Mouse (Mus musculus) small intestine, adult 2 months (tissue): ENCODE measurements around the gene Ilvbl. TPM values are rescaled to one million over a fixed set of nuclear protein-coding genes. Genes with fewer than 3 reads are reported as not detected.
"Not testable (repeated sequence)": the region's sequence is repeated elsewhere in the genome, so short reads cannot be mapped to it uniquely, and the experiment has no call there.

ENCODE experiments used
- H3K27ac ChIP-seq: fragments of 200-500 bp; 2 replicates; pipeline ENCODE4 v1.5.1; 2012; ENCODE audit warnings: low read depth, low read length, control low read depth, inconsistent platforms; ENCODE audit not compliant: insufficient read depth
- H3K27me3 ChIP-seq: fragments of 200-500 bp; 2 replicates; pipeline ENCODE4 v1.6.1; 2012; ENCODE audit warnings: mild to moderate bottlenecking, moderate library complexity, low read length, inconsistent platforms; ENCODE audit not compliant: control insufficient read depth, insufficient read depth
- H3K36me3 ChIP-seq: fragments of 200-500 bp; 2 replicates; pipeline ENCODE4 v1.6.1; 2012; ENCODE audit warnings: mild to moderate bottlenecking, low read length, control low read depth, inconsistent platforms; ENCODE audit not compliant: control insufficient read depth, insufficient read depth
- H3K4me1 ChIP-seq: fragments of 200-500 bp; 2 replicates; pipeline ENCODE4 v1.6.1; 2012; ENCODE audit warnings: low read length, inconsistent platforms, mixed read lengths; ENCODE audit not compliant: control insufficient read depth, insufficient read depth, insufficient read length
- H3K4me3 ChIP-seq: fragments of 200-500 bp; 2 replicates; pipeline ENCODE4 v1.5.1; 2012; ENCODE audit warnings: low read depth, mild to moderate bottlenecking, control low read depth, inconsistent platforms, low read length, moderate library complexity
- CTCF ChIP-seq: fragments of 200-500 bp; IDR thresholded peaks from 2 replicates; pipeline ENCODE4 v1.5.1; 2012; ENCODE audit warnings: low read depth, mild to moderate bottlenecking, control low read depth, inconsistent platforms, low read length, moderate library complexity, mixed read lengths; ENCODE audit not compliant: insufficient replicate concordance, insufficient read length; ENCODE audit errors: extremely low read depth
- POLR2A ChIP-seq: fragments of 200-500 bp; IDR thresholded peaks from 2 replicates; pipeline ENCODE4 v1.6.1; 2012; ENCODE audit warnings: low read depth, mild to moderate bottlenecking, control low read depth, inconsistent platforms, low read length, moderate library complexity
- WGBS: fragments of 180-500 bp; shearing (Covaris S2); methylation state at CpG from one replicate; pipeline ENCODE4 v1.1.7; 2018; 5-methylcytosine and 5-hydroxymethylcytosine counted together
- polyA plus RNA-seq: library from polyadenylated mRNA; depleted of rRNA; stranded (reverse); fragments of >200 nt; gene quantifications from 2 replicates; pipeline ENCODE4 v1.2.3, GENCODE M21; 2012; rRNA removed

Ilvbl gene
- polyA plus RNA-seq = 62.2 and 168 TPM in 2 replicates

- H3K4me1 ChIP-seq = peaks cover 9% of the 10 kb centered on the region
- peak; percentile 31; the same call in 1 of the 2 replicates for TF ChIP-seq POLR2A
- no peak for TF ChIP-seq CTCF
- under 1% methylated on average over 51 of the region's 51 CpGs for WGBS
Observed at GRCm38 (mm10) chr10:78574250-78575104, at the start of gene Ilvbl. Ilvbl (plus strand) TSS chr10:78574346.

GRCm38 (mm10) chr10:78525071-78525470 is 49.1 kb upstream of the Ilvbl start:
- not testable (repeated sequence) for H3K27ac ChIP-seq, H3K27me3 ChIP-seq, H3K4me3 ChIP-seq, H3K36me3 ChIP-seq, H3K4me1 ChIP-seq
- 53% methylated on average over 3 of the region's 3 CpGs for WGBS

More at GRCm38 (mm10) chr10:78574250-78575104, at the start of gene Ilvbl:
- H3K4me3 ChIP-seq = peak within 1 kb of the TSS; percentile 85
- H3K27ac ChIP-seq = peak within 1 kb of the TSS; percentile 100
- no peaks in the 10 kb centered on the region for H3K27me3 ChIP-seq
- H3K36me3 ChIP-seq = peaks cover 25% of the 10 kb centered on the region

- H3K4me3 ChIP-seq = no peak overlapping the region
- TF ChIP-seq POLR2A = no peak
- TF ChIP-seq CTCF = no peak
- no peak overlapping the region for H3K27ac ChIP-seq
- H3K4me1 ChIP-seq = no peaks in the 10 kb centered on the region
- H3K27me3 ChIP-seq = no peaks in the 10 kb centered on the region
- no peaks in the 10 kb centered on the region for H3K36me3 ChIP-seq
- WGBS = 54% methylated on average over 4 of the region's 4 CpGs
Observed at GRCm38 (mm10) chr10:78525511-78525910, 48.6 kb upstream of the Ilvbl start.

GRCm38 (mm10) chr10:78540943-78541342 is 33.2 kb upstream of the Ilvbl start:
- TF ChIP-seq CTCF (peak; percentile 42; the same call in 1 of the 2 replicates), POLR2A (no peak)
- H3K4me1 ChIP-seq = no peaks in the 10 kb centered on the region
- WGBS = 52% methylated on average over 2 of the region's 2 CpGs
- no peaks in the 10 kb centered on the region for H3K27me3 ChIP-seq
- no peaks in the 10 kb centered on the region for H3K36me3 ChIP-seq
- no peak overlapping the region for H3K27ac ChIP-seq
- H3K4me3 ChIP-seq = no peak overlapping the region

DNA sequence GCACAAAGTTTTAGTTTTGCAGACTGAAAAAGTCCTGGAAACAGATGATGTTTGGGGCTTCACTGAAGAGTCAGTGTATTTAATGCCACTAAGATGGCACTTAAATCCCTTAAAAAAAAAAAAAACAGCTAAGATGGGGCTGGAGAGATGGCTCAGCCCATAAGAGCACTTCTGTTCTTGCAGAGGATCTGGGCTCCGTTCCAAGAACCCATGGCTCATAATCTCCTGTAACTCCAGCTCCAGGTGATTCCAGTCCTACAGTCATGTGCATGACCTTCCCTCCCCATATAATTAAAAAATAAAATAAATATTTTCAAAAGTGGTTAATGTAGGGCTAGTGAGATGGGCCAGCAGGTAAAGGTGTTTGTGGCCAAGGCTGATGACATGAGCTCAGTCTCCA is 9.1 kb upstream of the Ilvbl start:
- H3K36me3 ChIP-seq = no peaks in the 10 kb centered on the region
- H3K4me1 ChIP-seq = no peaks in the 10 kb centered on the region
- TF ChIP-seq CTCF = no peak
- no peak for TF ChIP-seq POLR2A
- no peak overlapping the region for H3K4me3 ChIP-seq
- H3K27me3 ChIP-seq = no peaks in the 10 kb centered on the region
- 34% methylated on average over 1 of the region's 1 CpGs for WGBS
- H3K27ac ChIP-seq = no peak overlapping the region

GRCm38 (mm10) chr10:78569191-78569590 is 5.0 kb upstream of the Ilvbl start:
- WGBS = 80% methylated on average over 3 of the region's 3 CpGs
- Histone ChIP-seq H3K4me3 (no peak overlapping the region), H3K27ac (no peak overlapping the region), H3K27me3 (no peaks in the 10 kb centered on the region), H3K4me1 (0 out of 2 replicates have a peak, but pooled peaks cover 2% of the 10 kb centered on the region), H3K36me3 (no peaks in the 10 kb centered on the region)
- TF ChIP-seq POLR2A (no peak), CTCF (no peak)

- no peak overlapping the region for H3K4me3 ChIP-seq
- H3K36me3 ChIP-seq = no peaks in the 10 kb centered on the region
- H3K27ac ChIP-seq = no peak overlapping the region
- 0 out of 2 replicates have a peak, but pooled peaks cover 2% of the 10 kb centered on the region for H3K4me1 ChIP-seq
- H3K27me3 ChIP-seq = no peaks in the 10 kb centered on the region
- TF ChIP-seq CTCF (no peak), POLR2A (no peak)
- WGBS = 63% methylated on average over 3 of the region's 3 CpGs
Observed at GRCm38 (mm10) chr10:78569686-78570085, 4.5 kb upstream of the Ilvbl start.
